ENCODE assay signal across 8 mouse cellular contexts in the genomic region with DNA sequence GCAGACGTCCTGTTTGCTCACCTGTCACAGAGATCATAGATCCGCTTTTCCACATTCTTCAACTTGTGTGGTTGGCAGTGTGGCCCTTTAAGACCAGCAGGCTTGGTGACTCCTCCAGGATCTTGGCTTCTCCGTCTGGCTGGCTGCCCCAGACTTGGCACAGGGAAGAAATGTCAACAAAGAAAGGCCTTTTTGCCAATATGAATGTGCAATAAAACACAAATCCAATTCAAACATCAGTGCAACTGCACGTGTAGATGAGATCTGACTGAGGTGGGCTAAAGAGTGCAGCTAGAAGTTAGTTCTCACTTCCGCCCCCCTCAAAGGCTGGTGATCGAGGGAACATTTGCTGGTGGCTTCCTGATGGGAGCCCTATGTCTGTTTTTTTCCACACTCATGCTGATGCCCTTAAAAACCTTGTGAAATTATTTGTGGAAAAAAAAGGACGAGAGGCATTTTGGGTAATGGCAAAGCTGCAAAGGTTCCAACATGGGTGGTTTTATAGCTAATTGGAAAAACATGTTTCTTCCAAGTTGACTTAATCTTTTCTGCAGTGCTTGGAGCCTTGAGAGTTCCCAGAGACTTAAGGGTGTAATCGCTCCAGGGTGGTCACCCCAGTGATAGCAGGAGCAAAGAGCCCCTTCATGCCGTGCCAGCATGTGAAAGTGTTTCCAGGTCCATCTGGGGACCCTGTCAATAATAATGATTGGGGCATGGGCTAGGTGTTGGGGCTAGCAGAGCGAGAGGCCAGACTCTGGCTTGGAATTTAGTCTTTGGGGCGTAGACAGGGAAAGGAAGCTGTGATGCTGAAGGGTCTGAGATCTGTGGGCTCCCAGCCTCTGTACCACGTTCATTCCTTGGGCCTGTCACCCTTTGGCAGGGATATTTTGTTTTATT. TPM values are rescaled to one million over a fixed set of nuclear protein-coding genes. Genes with fewer than 3 reads are reported as not detected.
DNase-seq lines count a peak whose midpoint lies in the region; ATAC-seq and TF ChIP-seq lines count a peak whose summit lies in the region.
"Had no signal": no experiment of that assay in that cellular context is flagged by ENCODE, and none has a peak within 500 bp of the region (broad histone marks: within the 10 kb centered on the region; RNA-seq: fewer than 3 reads in every experiment).

No protein-coding gene starts in this region.

- DNase-seq in midbrain, embryonic 10.5 days (ENCODE audit: low spot score), result no peak
- DNase-seq in cerebellum, adult 9-10 months, result peak; percentile 91
- peak; percentile 25 to 26 for DNase-seq in left cerebral cortex, postnatal 36 days (ENCODE audit: low spot score in 2 of 2)
- peak; percentile 23 for DNase-seq in right cerebral cortex, postnatal 25 days
- no peak for DNase-seq in liver, postnatal 0 days

- H3K4me1 ChIP-seq in midbrain, embryonic 10.5 days, result peaks cover 14% of the 10 kb centered on the region
- H3K4me1 ChIP-seq in midbrain, embryonic 13.5 days (replicated peaks), result no peaks in the 10 kb centered on the region; the same call in 1 of the 2 replicates
- peaks cover 23% of the 10 kb centered on the region for H3K4me1 ChIP-seq in heart, embryonic 15.5 days (replicated peaks)
- no peaks in the 10 kb centered on the region for H3K4me1 ChIP-seq in liver, postnatal 0 days (ENCODE audit: insufficient read depth)

- no peaks in the 10 kb centered on the region for H3K27me3 ChIP-seq in midbrain, embryonic 10.5 days (ENCODE audit: low read depth, poor library complexity, severe bottlenecking)
- H3K27me3 ChIP-seq in midbrain, embryonic 13.5 days, result no peaks in the 10 kb centered on the region
- H3K27me3 ChIP-seq in heart, embryonic 15.5 days, result no peaks in the 10 kb centered on the region
- no peaks in the 10 kb centered on the region for H3K27me3 ChIP-seq in liver, postnatal 0 days (ENCODE audit: insufficient read depth, low read length)

- intact Hi-C loops in left cerebral cortex, postnatal 36 days (cut with DNase I), result loop anchor here (5.0 kb wide), 1 partner anchor 278 kb away; no protein-coding TSS in a partner anchor

- no peak overlapping the region for H3K9ac ChIP-seq in midbrain, embryonic 13.5 days (replicated peaks)
- H3K9ac ChIP-seq in heart, embryonic 15.5 days, result no peak overlapping the region
- no peak overlapping the region for H3K9ac ChIP-seq in liver, postnatal 0 days (replicated peaks)

- H3K27ac ChIP-seq in midbrain, embryonic 10.5 days (replicated peaks), result peak overlapping the region; percentile 46; the same call in 1 of the 2 replicates
- H3K27ac ChIP-seq in midbrain, embryonic 13.5 days, result no peak overlapping the region
- peak overlapping the region; percentile 44; the same call in 1 of the 2 replicates for H3K27ac ChIP-seq in heart, embryonic 15.5 days
- no peak overlapping the region for H3K27ac ChIP-seq in liver, postnatal 0 days (ENCODE audit: low read depth)

- no peak overlapping the region for H3K4me2 ChIP-seq in midbrain, embryonic 13.5 days (replicated peaks)
- no peak overlapping the region for H3K4me2 ChIP-seq in heart, embryonic 15.5 days
- no peak overlapping the region for H3K4me2 ChIP-seq in liver, postnatal 0 days (ENCODE audit: low read depth, low read length)

- 81% methylated on average over 12 of the region's 12 CpGs for WGBS in midbrain, embryonic 10.5 days
- 76% methylated on average over 12 of the region's 12 CpGs for WGBS in midbrain, embryonic 13.5 days
- WGBS in heart, embryonic 15.5 days, result 56% methylated on average over 12 of the region's 12 CpGs
- WGBS in liver, postnatal 0 days (ENCODE audit: insufficient replicate concordance), result 64% methylated on average over 12 of the region's 12 CpGs

- TF ChIP-seq EP300 in liver, postnatal 0 days (IDR thresholded peaks at IDR 0.05; ENCODE audit: low read depth), result no peak

- H3K9me3 ChIP-seq in midbrain, embryonic 10.5 days (replicated peaks), result no peaks in the 10 kb centered on the region
- no peaks in the 10 kb centered on the region for H3K9me3 ChIP-seq in midbrain, embryonic 13.5 days
- no peaks in the 10 kb centered on the region for H3K9me3 ChIP-seq in heart, embryonic 15.5 days (replicated peaks)
- H3K9me3 ChIP-seq in liver, postnatal 0 days (ENCODE audit: low read length), result no peaks in the 10 kb centered on the region

- H3K36me3 ChIP-seq in midbrain, embryonic 10.5 days, result peaks cover 11% of the 10 kb centered on the region; the same call in 1 of the 2 replicates
- no peaks in the 10 kb centered on the region for H3K36me3 ChIP-seq in midbrain, embryonic 13.5 days
- H3K36me3 ChIP-seq in heart, embryonic 15.5 days, result no peaks in the 10 kb centered on the region
- no peaks in the 10 kb centered on the region for H3K36me3 ChIP-seq in liver, postnatal 0 days (replicated peaks; ENCODE audit: insufficient read depth, low read length)

- H3K4me3 ChIP-seq in midbrain, embryonic 10.5 days, result no peak overlapping the region
- no peak overlapping the region for H3K4me3 ChIP-seq in midbrain, embryonic 13.5 days (replicated peaks)
- H3K4me3 ChIP-seq in heart, embryonic 15.5 days, result no peak overlapping the region
- no peak overlapping the region for H3K4me3 ChIP-seq in liver, postnatal 0 days (ENCODE audit: low read depth, low read length)

- no peak for ATAC-seq in midbrain, embryonic 13.5 days
- 0 out of 2 replicates have a peak, but pooled peaks have one; percentile 23 for ATAC-seq in heart, embryonic 15.5 days (replicated peaks; ENCODE audit: insufficient number of reproducible peaks, insufficient read depth, low FRiP score, low read depth)
- ATAC-seq in liver, postnatal 0 days, result no peak

- TF ChIP-seq CTCF in liver, postnatal 0 days (IDR thresholded peaks at IDR 0.05; ENCODE audit: low read depth), result no peak

RNA-seq across cellular contexts. Expression of gene Rmi2, which starts 15.4 kb away (rescaled TPM):
- polyA plus RNA-seq in midbrain, embryonic 10.5 days (2016; fragmentation: Nextera tagmentation; extraction: Ambion mirVana), result 3.7 and 4.5 TPM in 2 replicates
- polyA plus RNA-seq in midbrain, embryonic 13.5 days (2015; fragmentation: Nextera tagmentation; extraction: Ambion mirVana), result 0.68 and 1.0 TPM in 2 replicates
- 2.1 and 3.5 TPM in 2 replicates for polyA plus RNA-seq in heart, embryonic 15.5 days (2015; fragmentation: Nextera tagmentation; extraction: Ambion mirVana)
- total RNA-seq in left cerebral cortex, postnatal 36 days (2021), result under 1 TPM; 0.18 to 0.25 TPM
- polyA plus RNA-seq in liver, postnatal 0 days (2015; fragmentation: Nextera tagmentation; extraction: Ambion mirVana), result 1.1 TPM in 2 replicates

RNA-seq across cellular contexts. Expression of gene Gm11172, which starts 37.5 kb away (rescaled TPM):
- not detected in 2 replicates for polyA plus RNA-seq in midbrain, embryonic 10.5 days (2016; fragmentation: Nextera tagmentation; extraction: Ambion mirVana)
- not detected in 2 replicates for polyA plus RNA-seq in midbrain, embryonic 13.5 days (2015; fragmentation: Nextera tagmentation; extraction: Ambion mirVana)
- not detected in 2 replicates for polyA plus RNA-seq in heart, embryonic 15.5 days (2015; fragmentation: Nextera tagmentation; extraction: Ambion mirVana)
- not detected for total RNA-seq in left cerebral cortex, postnatal 36 days (2021)
- not detected in 2 replicates for polyA plus RNA-seq in liver, postnatal 0 days (2015; fragmentation: Nextera tagmentation; extraction: Ambion mirVana)
- polyA plus RNA-seq: intestine, embryonic 14.5 days had no signal

RNA-seq across cellular contexts. Expression of gene Prm1, which starts 44.6 kb away (rescaled TPM):
- polyA plus RNA-seq in midbrain, embryonic 10.5 days (2016; fragmentation: Nextera tagmentation; extraction: Ambion mirVana), result not detected in 2 replicates
- polyA plus RNA-seq in midbrain, embryonic 13.5 days (2015; fragmentation: Nextera tagmentation; extraction: Ambion mirVana), result not detected in 2 replicates
- 0.30 TPM in 1 of 2 replicates, not detected in the other for polyA plus RNA-seq in heart, embryonic 15.5 days (2015; fragmentation: Nextera tagmentation; extraction: Ambion mirVana)
- not detected for total RNA-seq in left cerebral cortex, postnatal 36 days (2021)
- polyA plus RNA-seq in liver, postnatal 0 days (2015; fragmentation: Nextera tagmentation; extraction: Ambion mirVana), result not detected in 2 replicates
- polyA plus RNA-seq: intestine, embryonic 14.5 days had no signal

RNA-seq across cellular contexts. Expression of gene Prm2, which starts 54.3 kb away (rescaled TPM):
- not detected in 2 replicates for polyA plus RNA-seq in midbrain, embryonic 10.5 days (2016; fragmentation: Nextera tagmentation; extraction: Ambion mirVana)
- polyA plus RNA-seq in midbrain, embryonic 13.5 days (2015; fragmentation: Nextera tagmentation; extraction: Ambion mirVana), result not detected in 2 replicates
- not detected in 2 replicates for polyA plus RNA-seq in heart, embryonic 15.5 days (2015; fragmentation: Nextera tagmentation; extraction: Ambion mirVana)
- total RNA-seq in left cerebral cortex, postnatal 36 days (2021), result not detected
- polyA plus RNA-seq in liver, postnatal 0 days (2015; fragmentation: Nextera tagmentation; extraction: Ambion mirVana), result not detected in 2 replicates
- polyA plus RNA-seq: intestine, embryonic 14.5 days had no signal

RNA-seq across cellular contexts. Expression of gene Prm3, which starts 59.5 kb away (rescaled TPM):
- polyA plus RNA-seq in midbrain, embryonic 10.5 days (2016; fragmentation: Nextera tagmentation; extraction: Ambion mirVana), result not detected in 2 replicates
- polyA plus RNA-seq in midbrain, embryonic 13.5 days (2015; fragmentation: Nextera tagmentation; extraction: Ambion mirVana), result not detected in 2 replicates
- polyA plus RNA-seq in heart, embryonic 15.5 days (2015; fragmentation: Nextera tagmentation; extraction: Ambion mirVana), result not detected in 2 replicates
- not detected for total RNA-seq in left cerebral cortex, postnatal 36 days (2021)
- polyA plus RNA-seq in liver, postnatal 0 days (2015; fragmentation: Nextera tagmentation; extraction: Ambion mirVana), result not detected in 2 replicates
- polyA plus RNA-seq: intestine, embryonic 14.5 days had no signal

Comparison
In these comparisons a context has a peak if more than half of its experiments do, and no peak if none do; other contexts are left out.
1. H3K27ac ChIP-seq: peak in midbrain, embryonic 10.5 days (single experiment) and heart, embryonic 15.5 days (single experiment); none in midbrain, embryonic 13.5 days (single experiment) and liver, postnatal 0 days (single experiment).
2. DNase-seq: peak in cerebellum, adult 9-10 months (single experiment), left cerebral cortex, postnatal 36 days (2 of 2) and right cerebral cortex, postnatal 25 days (single experiment); none in midbrain, embryonic 10.5 days (single experiment) and liver, postnatal 0 days (single experiment).